Mouse (Mus musculus): ENCODE measurements around the gene Ikzf2. TPM values are rescaled to one million over a fixed set of nuclear protein-coding genes. Genes with fewer than 3 reads are reported as not detected.

The Ikzf2 gene
- polyA plus RNA-seq, 1 experiment: 13.6 TPM

DNA sequence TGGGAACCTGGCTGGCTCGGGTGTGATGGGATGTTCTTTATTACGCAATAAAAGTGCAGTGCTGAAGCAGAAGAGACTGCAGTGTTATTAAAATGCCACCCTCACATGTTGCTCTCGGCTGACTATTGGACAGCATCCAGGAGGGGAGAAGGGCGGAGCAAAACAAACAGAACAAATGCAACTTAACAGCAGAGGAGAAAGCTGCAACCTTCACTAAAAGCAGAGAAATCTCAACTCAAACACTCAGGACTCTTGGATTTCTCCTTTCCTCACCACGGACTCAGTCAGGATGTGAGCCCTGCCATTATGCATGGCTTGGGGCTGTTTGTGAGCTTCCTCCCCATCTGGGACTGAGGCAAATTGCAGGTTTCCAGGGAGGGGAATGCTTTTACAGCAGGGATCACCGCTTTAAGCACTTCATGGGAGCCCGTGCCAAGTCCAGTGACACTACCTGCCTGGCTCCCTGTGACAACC, 95.7 kb downstream of the Ikzf2 start:
- 84% methylated on average over 7 of the region's 7 CpGs for WGBS
- Histone ChIP-seq H3K27me3 (ENCODE audit: control insufficient read depth, insufficient read depth, low read length) (no peaks in the 10 kb centered on the region), H3K4me3 (ENCODE audit: control insufficient read depth, insufficient read depth, low read length) (no peak overlapping the region), H3K4me1 (replicated peaks; ENCODE audit: control insufficient read depth, insufficient read depth, low read length) (no peaks in the 10 kb centered on the region), H3K27ac (ENCODE audit: control insufficient read depth, insufficient read depth, low read length) (no peak overlapping the region), H3K36me3 (ENCODE audit: control insufficient read depth, insufficient read depth, low read length) (no peaks in the 10 kb centered on the region)
- TF ChIP-seq POLR2A (IDR thresholded peaks at IDR 0.05; ENCODE audit: control insufficient read depth, extremely low read depth, insufficient read depth, low read length, poor library complexity) (no peak), CTCF (IDR thresholded peaks at IDR 0.05; ENCODE audit: borderline replicate concordance, control insufficient read depth, extremely low read depth, insufficient read depth, low read length, poor library complexity) (no peak)
- no peak for DNase-seq

DNA sequence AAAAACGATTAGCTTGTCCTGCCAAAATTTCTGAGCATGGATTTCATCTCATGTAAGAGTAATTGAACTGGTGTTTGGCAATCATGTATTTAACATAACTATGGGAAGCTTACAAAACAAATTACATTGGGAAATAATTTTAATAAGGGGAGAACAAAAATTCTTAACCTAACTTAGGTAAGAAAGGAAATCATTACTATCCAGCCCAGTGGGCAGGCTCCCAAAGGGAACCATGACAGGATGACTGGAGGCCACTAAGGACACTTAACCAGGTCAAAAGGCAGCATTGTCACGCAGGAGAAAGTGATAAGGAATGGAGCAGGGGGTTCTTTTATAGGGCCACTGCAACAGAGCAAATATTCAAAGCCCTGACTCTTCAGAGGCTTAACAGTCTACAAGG, 101.5 kb downstream of the Ikzf2 start:
- Histone ChIP-seq H3K27ac (ENCODE audit: control insufficient read depth, insufficient read depth, low read length) (no peak overlapping the region), H3K36me3 (ENCODE audit: control insufficient read depth, insufficient read depth, low read length) (no peaks in the 10 kb centered on the region), H3K4me1 (replicated peaks; ENCODE audit: control insufficient read depth, insufficient read depth, low read length) (no peaks in the 10 kb centered on the region), H3K27me3 (ENCODE audit: control insufficient read depth, insufficient read depth, low read length) (no peaks in the 10 kb centered on the region), H3K4me3 (ENCODE audit: control insufficient read depth, insufficient read depth, low read length) (no peak overlapping the region)
- no peak for TF ChIP-seq CTCF (IDR thresholded peaks at IDR 0.05; ENCODE audit: borderline replicate concordance, control insufficient read depth, extremely low read depth, insufficient read depth, low read length, poor library complexity)
- 87% methylated on average over 2 of the region's 2 CpGs for WGBS
- DNase-seq: no peak

DNA sequence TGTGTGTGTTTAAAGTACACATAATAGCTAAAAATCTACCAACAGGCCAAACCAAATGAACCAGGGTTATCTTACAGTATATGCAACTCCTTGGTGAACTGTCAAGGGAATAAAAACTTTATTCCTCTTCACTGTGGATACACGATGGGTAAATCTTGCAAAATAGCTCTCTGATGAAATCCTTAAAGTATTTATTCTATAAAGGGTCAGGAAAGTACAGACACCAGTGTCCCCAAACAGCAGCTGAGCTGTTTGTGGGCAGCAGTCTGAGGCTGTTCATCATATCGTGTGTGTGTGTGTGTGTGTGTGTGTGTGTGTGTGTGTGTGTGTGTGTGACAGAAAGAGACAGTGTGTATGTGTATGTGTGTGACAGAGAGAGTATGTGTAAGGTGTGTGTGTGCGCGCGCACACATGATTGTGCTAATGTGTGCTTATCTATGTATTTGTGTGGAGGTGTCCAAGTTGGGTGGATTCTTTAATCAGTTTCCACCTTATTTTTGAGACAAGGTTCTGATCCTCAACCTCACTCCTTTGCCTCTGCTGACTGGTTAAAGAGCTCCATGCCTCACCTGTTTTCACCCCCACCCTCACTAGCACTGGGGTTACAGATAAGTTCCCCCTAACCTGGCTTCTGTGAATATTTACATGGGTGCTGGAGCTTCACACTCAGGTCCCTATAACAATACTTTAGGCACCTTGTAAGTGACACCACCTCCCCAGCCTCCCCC, 102.9 kb downstream of the Ikzf2 start:
- WGBS: 87% methylated on average over 5 of the region's 5 CpGs

DNA sequence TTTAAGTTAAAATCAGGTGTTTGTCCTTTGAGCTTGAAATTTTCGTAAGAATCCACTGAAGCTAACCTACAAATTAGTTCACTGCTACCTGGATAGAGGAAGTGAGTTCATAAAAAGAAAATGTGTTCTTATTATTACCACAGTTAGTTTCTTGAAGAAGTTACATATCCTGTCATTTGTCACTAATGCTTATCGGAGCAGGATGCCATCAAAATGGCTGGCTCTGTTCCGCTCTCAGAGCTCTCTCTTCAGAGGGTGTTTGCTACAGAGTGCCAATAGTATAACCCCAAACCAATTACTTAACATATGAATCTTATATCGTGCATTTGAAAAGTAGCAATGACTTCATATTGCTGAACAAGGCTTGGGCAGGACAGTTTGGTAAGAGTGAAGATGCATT, 108.1 kb downstream of the Ikzf2 start:
- H3K4me3 ChIP-seq (ENCODE audit: control insufficient read depth, insufficient read depth, low read length): no peak overlapping the region
- no peaks in the 10 kb centered on the region for H3K27me3 ChIP-seq (ENCODE audit: control insufficient read depth, insufficient read depth, low read length)
- H3K27ac ChIP-seq (ENCODE audit: control insufficient read depth, insufficient read depth, low read length): no peak overlapping the region
- no peak for TF ChIP-seq CTCF (IDR thresholded peaks at IDR 0.05; ENCODE audit: borderline replicate concordance, control insufficient read depth, extremely low read depth, insufficient read depth, low read length, poor library complexity)
- DNase-seq: no peak
- H3K4me1 ChIP-seq (replicated peaks; ENCODE audit: control insufficient read depth, insufficient read depth, low read length): no peaks in the 10 kb centered on the region; the same call in 1 of the 2 replicates
- 96% methylated on average over 4 of the region's 4 CpGs for WGBS
- no peaks in the 10 kb centered on the region for H3K36me3 ChIP-seq (ENCODE audit: control insufficient read depth, insufficient read depth, low read length)

More for the DNA sequence above, 102.9 kb downstream of the Ikzf2 start:
- no peak for DNase-seq
- Histone ChIP-seq H3K27ac (ENCODE audit: control insufficient read depth, insufficient read depth, low read length) (no peak overlapping the region), H3K36me3 (ENCODE audit: control insufficient read depth, insufficient read depth, low read length) (no peaks in the 10 kb centered on the region), H3K27me3 (ENCODE audit: control insufficient read depth, insufficient read depth, low read length) (no peaks in the 10 kb centered on the region), H3K4me3 (ENCODE audit: control insufficient read depth, insufficient read depth, low read length) (no peak overlapping the region), H3K4me1 (replicated peaks; ENCODE audit: control insufficient read depth, insufficient read depth, low read length) (no peaks in the 10 kb centered on the region; the same call in 1 of the 2 replicates)
- TF ChIP-seq POLR2A (IDR thresholded peaks at IDR 0.05; ENCODE audit: control insufficient read depth, extremely low read depth, insufficient read depth, low read length, poor library complexity) (no peak), CTCF (IDR thresholded peaks at IDR 0.05; ENCODE audit: borderline replicate concordance, control insufficient read depth, extremely low read depth, insufficient read depth, low read length, poor library complexity) (no peak)

DNA sequence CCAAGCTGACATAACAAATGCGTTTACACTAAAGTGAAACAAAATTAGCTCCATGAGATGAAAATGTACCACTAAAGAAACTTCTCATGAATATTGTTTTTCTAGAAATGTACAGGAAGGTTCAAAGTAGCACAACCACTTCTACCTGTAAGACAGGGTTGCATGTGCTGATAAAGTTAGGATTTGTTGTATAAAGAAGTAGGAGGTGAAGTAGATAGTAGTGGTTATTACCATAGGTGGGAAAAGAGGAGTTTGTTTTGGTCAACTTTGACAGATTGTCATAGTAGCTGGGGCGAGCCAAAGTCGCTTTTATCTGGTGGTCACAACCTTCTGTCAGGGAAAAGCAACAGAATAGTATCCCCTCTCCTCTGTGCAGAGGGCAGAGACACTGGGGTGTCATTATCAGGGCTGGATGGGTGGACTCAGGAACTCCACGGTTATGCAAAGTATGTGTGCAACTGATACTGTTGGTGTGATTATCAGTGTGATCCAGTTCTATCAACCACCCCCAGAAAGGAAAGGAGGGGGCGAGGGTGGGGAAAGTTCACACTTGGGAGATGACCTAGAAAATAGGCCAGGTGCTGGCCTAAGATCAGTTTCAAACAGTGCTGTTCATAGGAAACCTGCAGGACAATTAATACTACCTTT, 127.5 kb downstream of the Ikzf2 start:
- Histone ChIP-seq H3K4me1 (replicated peaks; ENCODE audit: control insufficient read depth, insufficient read depth, low read length) (no peaks in the 10 kb centered on the region), H3K27me3 (ENCODE audit: control insufficient read depth, insufficient read depth, low read length) (no peaks in the 10 kb centered on the region), H3K27ac (ENCODE audit: control insufficient read depth, insufficient read depth, low read length) (no peak overlapping the region), H3K36me3 (ENCODE audit: control insufficient read depth, insufficient read depth, low read length) (no peaks in the 10 kb centered on the region; the same call in 1 of the 2 replicates), H3K4me3 (ENCODE audit: control insufficient read depth, insufficient read depth, low read length) (no peak overlapping the region)
- DNase-seq: no peak
- TF ChIP-seq CTCF (IDR thresholded peaks at IDR 0.05; ENCODE audit: borderline replicate concordance, control insufficient read depth, extremely low read depth, insufficient read depth, low read length, poor library complexity) (no peak), POLR2A (IDR thresholded peaks at IDR 0.05; ENCODE audit: control insufficient read depth, extremely low read depth, insufficient read depth, low read length, poor library complexity) (no peak)
- 92% methylated on average over 5 of the region's 5 CpGs for WGBS

DNA sequence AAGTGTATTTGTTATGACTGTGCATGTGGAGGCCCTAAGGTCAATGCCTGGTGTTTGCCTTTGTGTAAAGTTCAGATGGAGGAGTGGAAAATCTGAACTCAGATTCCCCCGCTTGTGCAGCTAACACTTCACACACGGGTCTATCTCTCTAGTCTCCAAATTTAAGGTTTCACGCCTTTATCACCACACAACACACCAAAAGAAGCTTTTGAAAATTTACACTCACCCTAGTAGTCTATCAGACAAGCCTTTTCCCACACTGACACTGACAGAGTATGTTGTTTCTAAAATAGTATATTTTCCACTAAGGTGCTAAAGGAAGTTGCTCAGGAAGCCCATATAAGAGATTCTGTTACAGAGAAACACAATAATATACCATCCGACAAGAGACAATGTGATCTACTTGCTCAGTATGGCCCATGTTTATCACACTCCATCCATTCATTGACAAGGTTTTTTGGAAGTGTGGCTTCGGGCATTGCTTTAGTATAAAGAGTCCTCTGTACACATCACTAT, 131.4 kb downstream of the Ikzf2 start:
- Histone ChIP-seq H3K27me3 (ENCODE audit: control insufficient read depth, insufficient read depth, low read length) (no peaks in the 10 kb centered on the region), H3K4me3 (ENCODE audit: control insufficient read depth, insufficient read depth, low read length) (no peak overlapping the region), H3K36me3 (ENCODE audit: control insufficient read depth, insufficient read depth, low read length) (no peaks in the 10 kb centered on the region; the same call in 1 of the 2 replicates), H3K4me1 (replicated peaks; ENCODE audit: control insufficient read depth, insufficient read depth, low read length) (no peaks in the 10 kb centered on the region), H3K27ac (ENCODE audit: control insufficient read depth, insufficient read depth, low read length) (no peak overlapping the region)
- WGBS: 93% methylated on average over 5 of the region's 5 CpGs
- no peak for DNase-seq
- TF ChIP-seq CTCF (IDR thresholded peaks at IDR 0.05; ENCODE audit: borderline replicate concordance, control insufficient read depth, extremely low read depth, insufficient read depth, low read length, poor library complexity) (no peak), POLR2A (IDR thresholded peaks at IDR 0.05; ENCODE audit: control insufficient read depth, extremely low read depth, insufficient read depth, low read length, poor library complexity) (no peak)
